Mouse (Mus musculus) C2C12 (cell line): ENCODE measurements around the gene Nup88.

Experiments
- CTCF ChIP-seq: IDR thresholded peaks from one replicate; pipeline ENCODE4 v1.5.1; 2011; ENCODE audit not compliant: control insufficient read depth, insufficient read depth, insufficient read length
- MAX ChIP-seq: IDR thresholded peaks from one replicate; pipeline ENCODE4 v1.6.1; 2011; ENCODE audit warnings: mild to moderate bottlenecking, control low read depth
- USF1 ChIP-seq: IDR thresholded peaks from one replicate; pipeline ENCODE4 v1.6.1; 2011; ENCODE audit warnings: low read depth, mild to moderate bottlenecking, control low read depth, moderate library complexity

GRCm38 (mm10) chr11:71007831-71008230, 38.1 kb upstream of the Nup88 start:
- TF ChIP-seq CTCF (no peak), USF1 (no peak), MAX (no peak)
